ENCODE assay signal across 23 mouse cellular contexts in genomic region chr1:128854649-128855048, GRCm38 (mm10).
A peak's percentile ranks its signal among the peaks of the same experiment; 100 is the strongest.
DNase-seq lines count a peak whose midpoint lies in the region; ATAC-seq and TF ChIP-seq lines count a peak whose summit lies in the region.
"Had no signal": no experiment of that assay in that cellular context is flagged by ENCODE, and none has a peak within 500 bp of the region (broad histone marks: within the 10 kb centered on the region; RNA-seq: fewer than 3 reads in every experiment).

No protein-coding gene starts in this region.

- H3K9me3 ChIP-seq in embryonic facial prominence, embryonic 12.5 days = no peaks in the 10 kb centered on the region
- H3K9me3 ChIP-seq in embryonic facial prominence, embryonic 10.5 days = no peaks in the 10 kb centered on the region
- no peaks in the 10 kb centered on the region for H3K9me3 ChIP-seq in midbrain, embryonic 11.5 days (ENCODE audit: control insufficient read depth, low read length)
- no peaks in the 10 kb centered on the region for H3K9me3 ChIP-seq in midbrain, postnatal 0 days (ENCODE audit: low read length)
- H3K9me3 ChIP-seq: embryonic facial prominence, embryonic 15.5 days; heart, embryonic 10.5 days; hindbrain, embryonic 12.5 days; hindbrain, embryonic 15.5 days had no signal

- H3K4me1 ChIP-seq in embryonic facial prominence, embryonic 12.5 days = no peaks in the 10 kb centered on the region
- peaks cover under 1% of the 10 kb centered on the region; the same call in 1 of the 2 replicates for H3K4me1 ChIP-seq in embryonic facial prominence, embryonic 10.5 days
- H3K4me1 ChIP-seq in midbrain, embryonic 11.5 days (ENCODE audit: control insufficient read depth, insufficient read depth, low read length) = peaks cover 2% of the 10 kb centered on the region; the same call in 1 of the 2 replicates
- no peaks in the 10 kb centered on the region for H3K4me1 ChIP-seq in midbrain, postnatal 0 days (ENCODE audit: insufficient read depth, low read length)
- H3K4me1 ChIP-seq: heart, embryonic 10.5 days; hindbrain, embryonic 15.5 days had no signal

- ATAC-seq in embryonic facial prominence, embryonic 12.5 days (ENCODE audit: insufficient number of reproducible peaks, insufficient read depth, low FRiP score, low TSS enrichment) = 0 out of 2 replicates have a peak, but pooled peaks have one; percentile 35
- ATAC-seq in midbrain, embryonic 11.5 days (ENCODE audit: low FRiP score) = 0 out of 2 replicates have a peak, but pooled peaks have one; percentile 24
- ATAC-seq in midbrain, postnatal 0 days (ENCODE audit: low FRiP score) = no peak
- ATAC-seq: forebrain, embryonic 14.5 days; intestine, postnatal 0 days had no signal

- WGBS in embryonic facial prominence, embryonic 12.5 days = 63% methylated on average over 9 of the region's 9 CpGs
- 65% methylated on average over 9 of the region's 9 CpGs for WGBS in embryonic facial prominence, embryonic 10.5 days
- 48% methylated on average over 9 of the region's 9 CpGs for WGBS in midbrain, embryonic 11.5 days
- WGBS in midbrain, postnatal 0 days = 45% methylated on average over 9 of the region's 9 CpGs

- H3K27me3 ChIP-seq in embryonic facial prominence, embryonic 12.5 days = no peaks in the 10 kb centered on the region
- H3K27me3 ChIP-seq in embryonic facial prominence, embryonic 10.5 days (replicated peaks; ENCODE audit: low read depth, poor library complexity, severe bottlenecking) = no peaks in the 10 kb centered on the region
- no peaks in the 10 kb centered on the region; the same call in 1 of the 2 replicates for H3K27me3 ChIP-seq in midbrain, embryonic 11.5 days (ENCODE audit: control insufficient read depth, insufficient read depth, low read length)
- H3K27me3 ChIP-seq in midbrain, postnatal 0 days (ENCODE audit: insufficient read depth, low read length) = no peaks in the 10 kb centered on the region
- H3K27me3 ChIP-seq: CH12.LX; embryonic facial prominence, embryonic 15.5 days; hindbrain, embryonic 12.5 days; hindbrain, embryonic 15.5 days had no signal

- no peak overlapping the region for H3K4me3 ChIP-seq in embryonic facial prominence, embryonic 12.5 days
- no peak overlapping the region for H3K4me3 ChIP-seq in embryonic facial prominence, embryonic 10.5 days
- no peak overlapping the region for H3K4me3 ChIP-seq in midbrain, embryonic 11.5 days (ENCODE audit: low read depth, low read length)
- H3K4me3 ChIP-seq in midbrain, postnatal 0 days (ENCODE audit: low read depth, low read length) = no peak overlapping the region
- H3K4me3 ChIP-seq: embryonic facial prominence, embryonic 15.5 days; heart, adult 2 months; heart, embryonic 10.5 days; hindbrain, embryonic 12.5 days; hindbrain, embryonic 15.5 days had no signal

- H3K4me2 ChIP-seq in embryonic facial prominence, embryonic 12.5 days (replicated peaks) = no peak overlapping the region
- no peak overlapping the region for H3K4me2 ChIP-seq in midbrain, embryonic 11.5 days
- no peak overlapping the region for H3K4me2 ChIP-seq in midbrain, postnatal 0 days (ENCODE audit: low read depth, low read length, poor library complexity, severe bottlenecking)
- H3K4me2 ChIP-seq: embryonic facial prominence, embryonic 15.5 days; hindbrain, embryonic 12.5 days; hindbrain, embryonic 15.5 days had no signal

- no peak overlapping the region for H3K9ac ChIP-seq in embryonic facial prominence, embryonic 12.5 days
- H3K9ac ChIP-seq in midbrain, embryonic 11.5 days (ENCODE audit: low read length) = no peak overlapping the region
- H3K9ac ChIP-seq in midbrain, postnatal 0 days (replicated peaks; ENCODE audit: low read length, poor library complexity, severe bottlenecking) = no peak overlapping the region
- H3K9ac ChIP-seq: embryonic facial prominence, embryonic 15.5 days; hindbrain, embryonic 12.5 days; hindbrain, embryonic 15.5 days had no signal

- H3K27ac ChIP-seq in embryonic facial prominence, embryonic 12.5 days = no peak overlapping the region
- H3K27ac ChIP-seq in embryonic facial prominence, embryonic 10.5 days (replicated peaks) = no peak overlapping the region
- H3K27ac ChIP-seq in midbrain, embryonic 11.5 days (ENCODE audit: low read depth, low read length) = no peak overlapping the region
- H3K27ac ChIP-seq in midbrain, postnatal 0 days (ENCODE audit: low read depth, low read length) = no peak overlapping the region
- H3K27ac ChIP-seq: embryonic facial prominence, embryonic 15.5 days; heart, adult 2 months; heart, embryonic 10.5 days; hindbrain, embryonic 12.5 days; hindbrain, embryonic 15.5 days had no signal

- TF ChIP-seq CTCF in midbrain, postnatal 0 days (IDR thresholded peaks at IDR 0.05) = no peak

- DNase-seq in embryonic facial prominence, embryonic 10.5 days (ENCODE audit: low spot score) = no peak
- peak; percentile 86 for DNase-seq in midbrain, embryonic 11.5 days (ENCODE audit: low spot score, missing footprints)
- DNase-seq in midbrain, postnatal 0 days (ENCODE audit: low spot score) = no peak
- peak; percentile 21 for DNase-seq in embryo, embryonic 11 days
- no peak for DNase-seq in ovary, postnatal 14 days (ENCODE audit: low spot score)
- no peak for DNase-seq in urinary bladder, postnatal 25 days (ENCODE audit: low spot score)
- DNase-seq: adrenal gland, postnatal 10 days; adrenal gland, postnatal 36 days; B cell, adult 2 months; cerebellum, adult 18-20 months; cerebellum, adult 9-11 months; cerebellum, postnatal 25 days; gastrocnemius, postnatal 25 days; heart, adult 2 months had no signal

- H3K36me3 ChIP-seq in embryonic facial prominence, embryonic 12.5 days = no peaks in the 10 kb centered on the region
- H3K36me3 ChIP-seq in embryonic facial prominence, embryonic 10.5 days (replicated peaks) = no peaks in the 10 kb centered on the region
- no peaks in the 10 kb centered on the region for H3K36me3 ChIP-seq in midbrain, embryonic 11.5 days (ENCODE audit: control insufficient read depth, insufficient read depth, low read length)
- H3K36me3 ChIP-seq in midbrain, postnatal 0 days (ENCODE audit: insufficient read depth, low read length) = no peaks in the 10 kb centered on the region
- H3K36me3 ChIP-seq: embryonic facial prominence, embryonic 15.5 days; G1E; heart, embryonic 10.5 days; hindbrain, embryonic 12.5 days; hindbrain, embryonic 15.5 days had no signal

Comparison
In these comparisons a context has a peak if more than half of its experiments do, and no peak if none do; other contexts are left out.
1. DNase-seq: peak in midbrain, embryonic 11.5 days (single experiment) and embryo, embryonic 11 days (single experiment); none in embryonic facial prominence, embryonic 10.5 days (single experiment), midbrain, postnatal 0 days (single experiment), ovary, postnatal 14 days (single experiment) and urinary bladder, postnatal 25 days (single experiment).